Mouse (Mus musculus) spleen, postnatal 10 days (tissue): ENCODE data around the gene Smarcd3.

Experiments used
- DNase-seq, 2 experiments: peaks; one replicate each; pipeline ENCODE4 v3.0.0; 2021 to 2022; ENCODE audit warnings: low spot score in 2 of 2

Smarcd3 gene

DNA sequence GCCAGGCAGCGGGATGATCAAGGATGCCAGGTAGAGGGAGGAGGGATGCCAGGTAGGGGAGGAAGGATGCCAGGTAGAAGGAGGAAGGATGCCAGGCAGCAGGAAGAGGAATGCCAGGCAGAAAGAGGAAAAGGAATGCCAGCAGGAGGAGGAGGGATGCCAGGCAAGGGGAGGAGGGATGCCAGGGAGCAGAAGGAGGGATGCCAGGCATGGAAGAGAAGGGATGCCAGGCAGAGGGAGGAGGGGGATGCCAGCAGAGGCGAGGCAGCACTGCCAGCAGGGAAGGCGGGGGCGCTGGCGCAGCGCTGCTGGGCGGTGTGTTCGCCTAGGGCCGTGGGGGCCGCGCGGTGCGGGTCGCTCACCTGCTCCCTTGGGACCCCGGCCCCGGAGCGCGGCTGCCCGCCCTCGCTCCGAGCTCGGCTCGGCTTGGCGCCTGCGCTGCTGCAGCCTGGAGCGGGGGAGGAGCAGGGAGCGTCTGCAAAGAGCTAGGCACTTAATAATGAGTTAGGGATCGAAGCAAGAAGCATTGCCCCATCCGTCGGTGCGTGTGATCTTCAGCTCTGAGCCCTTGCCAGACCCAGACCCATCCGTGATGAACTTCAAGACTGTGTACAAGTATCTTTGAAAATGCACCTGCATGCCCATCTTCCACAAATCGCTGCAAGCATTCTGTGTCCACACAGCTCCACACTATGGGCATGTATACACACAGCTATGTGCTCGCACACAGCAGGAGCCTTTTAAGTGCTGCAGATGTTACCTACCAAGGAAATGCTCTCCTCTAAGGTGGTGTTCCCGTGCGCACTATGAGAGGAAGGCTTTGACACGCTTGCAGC, at the start of gene Smarcd3:
Gene Smarcd3, minus strand, starts transcription at position 426 of the 836 bp plus-strand sequence.
- DNase-seq, result no peak

DNA sequence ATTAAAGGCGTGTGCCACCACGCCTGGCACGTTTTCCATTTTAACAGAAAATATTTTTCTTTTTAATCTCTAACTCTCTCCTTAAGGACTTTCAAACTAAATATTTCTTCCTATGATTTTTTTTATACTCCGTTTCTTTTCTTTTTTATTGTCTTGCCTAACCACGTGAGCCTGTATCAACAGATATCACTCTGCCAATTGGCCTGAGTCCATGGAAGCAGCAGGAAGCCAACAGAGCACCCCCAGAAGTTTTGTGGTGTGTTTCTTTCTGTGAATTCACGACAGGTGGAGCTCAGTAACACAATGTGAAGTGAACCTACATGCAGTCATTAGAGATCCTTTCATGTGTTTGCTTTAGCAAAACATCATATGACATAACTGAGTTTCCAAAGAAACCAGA, 37.2 kb upstream of the Smarcd3 start:
- DNase-seq, result no peak

DNA sequence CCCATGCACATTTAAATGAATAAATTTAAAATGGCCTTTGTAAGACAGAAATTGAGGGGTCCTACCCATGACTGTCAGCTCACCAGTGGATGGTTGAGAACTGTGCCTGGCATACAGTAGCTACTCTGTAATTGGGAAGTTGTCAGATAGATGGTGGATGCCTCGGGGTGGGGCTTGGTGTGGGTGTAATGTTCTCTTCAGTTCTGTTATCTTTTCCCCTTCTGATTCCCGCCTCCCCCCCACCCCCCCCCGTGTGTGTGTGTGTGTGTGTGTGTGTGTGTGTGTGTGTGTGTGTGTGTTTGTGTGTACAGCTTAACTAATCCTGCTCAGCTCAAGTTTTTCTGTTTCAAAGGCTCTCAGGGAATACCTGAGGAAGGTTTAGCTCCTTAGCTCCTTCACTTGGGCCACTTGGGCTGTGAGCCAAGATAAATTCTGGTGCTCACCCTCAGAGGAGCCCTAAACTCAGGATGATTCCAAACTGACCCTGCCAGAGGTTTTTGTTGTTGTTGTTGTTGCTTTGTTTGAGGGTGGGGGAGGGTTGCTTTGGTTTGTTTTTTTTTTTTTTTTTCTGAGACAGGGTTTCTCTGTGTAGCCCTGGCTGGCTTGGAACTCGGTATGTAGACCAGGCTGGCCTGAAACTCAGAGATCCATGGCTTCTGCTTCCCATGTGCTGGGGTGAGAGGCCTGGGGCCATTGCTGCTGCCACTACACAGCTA, 35.7 kb upstream of the Smarcd3 start:
- DNase-seq, result no peak

DNA sequence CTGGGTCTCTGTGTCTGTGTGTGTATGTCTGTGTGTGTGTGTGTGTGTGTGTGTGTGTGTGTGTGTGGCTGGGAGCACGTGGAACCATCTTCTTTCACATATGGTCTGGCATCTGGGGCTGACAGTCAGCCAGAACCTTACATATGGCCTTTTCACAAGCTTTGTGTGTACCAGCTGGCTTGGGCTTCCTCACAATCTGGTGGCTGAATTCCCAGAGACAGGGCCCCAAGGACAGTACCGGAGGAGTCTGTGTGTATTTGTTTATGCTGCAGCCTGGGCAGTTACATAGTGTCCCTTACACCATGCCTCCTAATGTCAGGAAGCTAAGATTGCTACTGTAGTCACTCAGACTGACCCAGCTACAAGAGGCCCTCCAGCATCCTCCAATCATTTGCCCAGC, 32.9 kb upstream of the Smarcd3 start:
- DNase-seq, result no peak

GRCm38 (mm10) chr5:24654491-24654890, 30.3 kb upstream of the Smarcd3 start:
- no peak for DNase-seq

- no peak for DNase-seq
Observed at GRCm38 (mm10) chr5:24652780-24653179, 28.6 kb upstream of the Smarcd3 start.

- DNase-seq, result peak; percentile 56 to 77
Observed at GRCm38 (mm10) chr5:24651768-24652752, 27.8 kb upstream of the Smarcd3 start.

GRCm38 (mm10) chr5:24651356-24651755, 27.1 kb upstream of the Smarcd3 start:
- DNase-seq, result no peak

- DNase-seq, result no peak
Observed at GRCm38 (mm10) chr5:24649701-24650100, 25.5 kb upstream of the Smarcd3 start.

GRCm38 (mm10) chr5:24649231-24649630, 25.0 kb upstream of the Smarcd3 start:
- DNase-seq, result no peak

DNA sequence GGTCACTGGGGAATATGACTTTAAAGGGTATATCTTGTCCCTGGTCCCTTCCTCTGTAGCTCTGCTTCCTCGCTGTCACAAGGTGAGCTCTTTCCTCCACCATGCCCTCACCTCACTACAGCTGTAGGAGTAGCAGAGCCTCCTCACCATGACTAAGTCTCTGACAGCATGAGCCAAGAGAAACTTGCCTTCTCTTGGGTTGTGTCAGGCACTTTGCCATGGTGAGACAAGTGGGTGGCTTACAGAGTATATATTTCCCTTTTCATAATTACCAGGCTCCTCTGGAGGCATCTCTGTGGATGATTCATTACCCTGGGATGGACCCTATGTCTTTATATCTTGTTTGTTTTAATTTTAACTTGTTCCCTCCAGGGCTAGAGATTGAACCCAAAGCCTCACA, 21.2 kb upstream of the Smarcd3 start:
- DNase-seq, result no peak

DNA sequence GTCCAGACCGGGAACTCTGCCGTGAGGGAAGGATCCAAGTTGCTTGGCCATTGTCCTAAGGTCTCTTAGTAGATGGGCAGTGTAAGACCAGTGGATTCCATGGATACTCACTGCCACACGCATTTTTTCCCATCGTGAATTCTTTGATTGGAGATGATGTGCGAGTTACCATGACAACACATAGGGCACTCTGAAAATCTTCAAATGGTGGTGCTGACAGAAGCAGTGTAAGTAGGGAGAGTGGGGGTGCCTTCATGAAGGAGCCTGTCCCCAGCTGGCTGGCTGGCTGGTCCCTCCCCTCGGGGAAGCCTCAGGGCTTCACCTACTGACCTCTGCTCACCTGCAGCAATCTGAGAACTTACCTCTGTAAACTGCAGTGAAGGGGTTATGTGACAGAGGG, 14.9 kb upstream of the Smarcd3 start:
- DNase-seq, result no peak

DNA sequence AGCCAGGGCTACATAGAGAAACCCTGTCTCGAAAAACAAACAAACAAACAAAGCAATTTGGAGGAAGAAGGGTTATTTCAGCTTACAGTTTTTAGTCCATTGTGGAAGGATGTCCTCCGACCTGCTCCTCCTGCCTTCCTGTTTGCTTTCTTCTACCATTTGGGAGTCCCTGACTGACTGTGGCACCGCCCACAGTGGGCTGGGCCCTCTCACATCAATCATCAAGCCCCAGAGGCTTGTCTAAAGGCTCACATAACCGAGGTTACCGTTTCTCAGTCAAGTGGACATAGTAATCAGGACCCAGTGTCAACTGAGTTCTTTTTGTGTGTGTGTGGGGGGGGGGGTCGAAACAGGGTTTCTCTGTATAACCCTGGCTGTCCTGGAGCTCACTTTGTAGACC, 13.9 kb upstream of the Smarcd3 start:
- DNase-seq, result no peak

DNA sequence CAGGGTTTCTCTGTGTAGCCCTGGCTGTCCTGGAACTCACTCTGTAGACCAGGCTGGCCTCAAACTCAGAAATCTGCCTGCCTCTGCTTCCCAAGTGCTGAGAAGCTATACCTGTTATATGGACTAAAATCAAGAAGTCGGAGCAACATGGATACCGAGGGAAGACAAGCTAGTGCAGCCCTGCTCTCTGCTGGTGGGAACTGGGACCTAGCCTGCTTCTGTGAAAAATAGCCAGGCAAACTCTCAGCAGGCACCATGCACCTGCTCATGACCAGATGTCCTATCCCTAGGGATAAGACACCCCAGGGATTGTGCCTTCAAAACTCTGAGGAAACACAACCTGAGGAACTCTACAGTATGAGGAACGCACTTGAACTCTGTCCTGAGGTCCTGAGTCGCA, 12.8 kb upstream of the Smarcd3 start:
- DNase-seq, result no peak

DNA sequence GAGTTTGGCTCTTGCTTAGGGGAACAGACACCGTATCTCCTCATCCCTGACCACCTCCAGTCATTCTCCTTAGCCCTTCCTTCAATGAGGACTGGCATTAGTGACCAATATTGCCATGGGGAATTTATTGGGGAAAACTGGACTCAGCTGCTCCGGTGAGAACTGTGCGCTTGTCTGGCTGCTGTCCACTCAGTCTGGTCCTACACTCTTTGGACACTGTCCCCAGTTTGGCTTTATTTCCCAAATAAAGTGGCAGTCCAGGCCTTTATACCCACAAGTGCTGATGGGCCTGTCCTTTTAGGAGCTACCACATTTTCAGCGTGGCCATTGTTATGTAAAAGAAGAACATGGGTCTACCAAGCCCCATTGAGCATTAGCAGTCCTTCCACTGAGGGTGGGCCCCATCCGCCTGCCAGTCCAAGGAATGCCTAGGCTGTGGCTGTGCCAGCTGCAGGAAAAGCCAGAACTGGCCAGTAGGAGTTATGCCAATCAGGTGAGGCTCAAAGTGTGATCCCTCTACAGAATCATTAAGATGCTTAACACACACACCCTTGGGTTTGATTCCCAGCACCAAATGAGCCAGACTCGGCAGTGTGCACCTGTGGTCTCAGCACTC, 11.4 kb upstream of the Smarcd3 start:
- DNase-seq, result no peak

DNA sequence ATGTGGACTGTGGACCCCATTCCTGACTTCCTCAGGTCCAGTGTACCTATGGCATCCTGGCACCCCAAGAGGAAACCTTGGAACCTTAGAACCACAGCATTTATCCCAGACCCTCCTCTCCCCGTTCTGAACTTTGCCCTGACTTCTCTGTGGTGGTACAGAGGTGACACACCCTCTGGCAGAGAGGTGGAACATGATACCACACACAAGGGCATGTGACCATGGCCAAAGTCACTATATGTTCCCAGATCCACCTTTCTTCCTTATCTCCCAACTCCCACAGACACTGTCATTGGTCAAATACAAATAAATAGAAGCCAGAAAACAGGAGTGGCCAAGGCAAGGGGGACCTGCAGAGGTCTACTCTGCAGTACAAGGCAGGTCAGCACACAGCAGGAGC, 10.9 kb upstream of the Smarcd3 start:
- DNase-seq, result no peak

DNA sequence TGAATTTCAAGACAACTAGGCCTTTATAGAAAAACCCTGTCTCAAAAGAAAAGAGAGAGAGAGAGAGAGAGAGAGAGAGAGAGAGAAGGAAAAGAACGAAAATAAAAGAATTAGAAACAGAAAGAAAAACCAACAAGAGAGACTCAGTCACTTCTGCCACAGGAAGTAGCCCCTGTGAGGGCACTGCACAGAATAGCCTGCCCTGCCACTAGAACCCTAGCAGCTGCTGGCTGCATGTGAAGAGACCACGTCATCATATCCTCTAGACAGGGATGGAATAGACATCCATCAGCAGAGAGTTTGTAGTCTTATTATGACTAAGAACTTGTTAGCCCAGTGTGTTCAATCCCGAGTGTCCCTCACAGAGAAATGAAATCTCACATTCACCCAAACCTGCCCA, 5.5 kb upstream of the Smarcd3 start:
- no peak for DNase-seq

- no peak for DNase-seq
Observed at GRCm38 (mm10) chr5:24624822-24625120, 560 bp upstream of the Smarcd3 start.

DNA sequence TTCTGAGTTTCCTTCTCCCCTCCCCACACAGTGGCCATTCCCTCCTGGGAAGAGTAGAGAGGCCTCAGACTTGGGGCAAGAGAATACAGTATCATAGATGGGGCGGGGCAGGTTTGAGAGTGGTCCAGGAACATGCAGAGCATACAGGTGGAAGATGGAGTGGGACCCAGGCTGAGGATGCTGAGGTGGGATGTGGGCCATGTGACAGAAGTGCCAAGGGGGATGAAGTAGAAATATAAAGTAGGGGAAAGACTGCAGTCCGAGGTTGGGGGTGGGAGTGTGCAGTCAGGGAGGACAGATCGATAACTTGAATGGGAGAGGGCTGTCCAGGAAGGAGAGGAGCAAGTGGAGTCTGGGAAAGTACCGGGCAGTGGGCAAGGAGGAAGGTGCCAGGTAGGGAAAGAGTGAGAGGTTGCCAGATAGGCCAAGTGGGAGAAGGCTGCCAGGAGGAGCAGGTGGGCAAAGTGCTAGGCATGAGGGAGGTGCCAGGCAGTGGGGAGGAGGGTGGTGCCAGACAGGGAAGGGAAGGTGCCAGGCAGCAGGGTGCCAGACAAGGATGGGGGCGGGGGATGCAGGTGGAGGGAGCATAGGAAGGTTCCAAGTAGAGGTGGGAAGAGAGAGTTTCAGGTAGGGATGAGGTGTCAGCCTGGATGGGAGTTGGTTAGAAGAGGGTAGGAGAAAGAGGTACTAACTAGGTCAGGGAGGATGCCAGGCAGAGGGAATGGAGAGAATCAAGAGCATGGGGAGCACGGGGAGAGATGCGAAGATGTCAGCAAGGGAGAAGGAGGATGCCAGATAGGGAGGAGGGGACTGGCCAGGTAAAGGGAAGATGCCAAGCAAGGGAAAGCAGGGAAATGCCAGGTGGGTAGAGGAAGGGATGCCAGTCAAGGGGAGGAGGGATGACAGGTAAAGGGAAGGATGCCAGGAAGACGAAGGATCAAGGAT, 898 bp downstream of the Smarcd3 start:
- no peak for DNase-seq

GRCm38 (mm10) chr5:24622386-24623040, 1.7 kb downstream of the Smarcd3 start:
- no peak for DNase-seq
